Mouse (Mus musculus) spleen, postnatal 14 days (tissue): ENCODE measurements at regions not wholly inside any gene's neighbourhood (a gene's known extent, or its start where the extent isn't known, plus 50 kb on each side); places are given as distances from the start of the nearest gene placed in this dataset.

Experiments
- DNase-seq, 2 experiments: peaks; one replicate each; pipeline ENCODE4 v3.0.0; 2021 to 2022; ENCODE audit warnings: low spot score in 2 of 2

GRCm38 (mm10) chr14:46530452-46530851 is 140.0 kb upstream of the Bmp4 start:
- DNase-seq: no peak

GRCm38 (mm10) chr14:46529086-46529715 is 138.7 kb upstream of the Bmp4 start:
- no peak for DNase-seq

GRCm38 (mm10) chr14:46517258-46517657 is 126.8 kb upstream of the Bmp4 start:
- DNase-seq: no peak

- DNase-seq: no peak
Observed at GRCm38 (mm10) chr14:46516285-46516684, 125.8 kb upstream of the Bmp4 start.

- no peak for DNase-seq
Observed at GRCm38 (mm10) chr14:46514262-46514932, 123.9 kb upstream of the Bmp4 start.

GRCm38 (mm10) chr14:46512118-46512517 is 121.6 kb upstream of the Bmp4 start:
- no peak for DNase-seq

- DNase-seq: no peak
Observed at GRCm38 (mm10) chr14:46508871-46509270, 118.4 kb upstream of the Bmp4 start.

GRCm38 (mm10) chr14:46505266-46505665 is 114.8 kb upstream of the Bmp4 start:
- no peak for DNase-seq

GRCm38 (mm10) chr14:46491601-46492000 is 101.1 kb upstream of the Bmp4 start:
- DNase-seq: no peak

GRCm38 (mm10) chr14:46491182-46491581 is 100.7 kb upstream of the Bmp4 start:
- DNase-seq: no peak

- no peak for DNase-seq
Observed at GRCm38 (mm10) chr14:46487551-46487950, 97.1 kb upstream of the Bmp4 start.

GRCm38 (mm10) chr14:46480396-46480795 is 89.9 kb upstream of the Bmp4 start:
- DNase-seq: no peak

GRCm38 (mm10) chr14:46475945-46476344 is 85.5 kb upstream of the Bmp4 start:
- DNase-seq: no peak

- no peak for DNase-seq
Observed at GRCm38 (mm10) chr14:46462967-46463366, 72.5 kb upstream of the Bmp4 start.

GRCm38 (mm10) chr14:46461960-46462359 is 71.5 kb upstream of the Bmp4 start:
- DNase-seq: no peak

GRCm38 (mm10) chr14:46454500-46454899 is 64.0 kb upstream of the Bmp4 start:
- no peak for DNase-seq

- no peak for DNase-seq
Observed at GRCm38 (mm10) chr14:46441696-46442095, 51.2 kb upstream of the Bmp4 start.
